Mouse (Mus musculus) right cerebral cortex, postnatal 25 days (tissue): ENCODE results near the gene Recql5.

Experiments used
- DNase-seq: peaks from one replicate; pipeline ENCODE4 v3.0.0; 2022

The Recql5 gene

DNA sequence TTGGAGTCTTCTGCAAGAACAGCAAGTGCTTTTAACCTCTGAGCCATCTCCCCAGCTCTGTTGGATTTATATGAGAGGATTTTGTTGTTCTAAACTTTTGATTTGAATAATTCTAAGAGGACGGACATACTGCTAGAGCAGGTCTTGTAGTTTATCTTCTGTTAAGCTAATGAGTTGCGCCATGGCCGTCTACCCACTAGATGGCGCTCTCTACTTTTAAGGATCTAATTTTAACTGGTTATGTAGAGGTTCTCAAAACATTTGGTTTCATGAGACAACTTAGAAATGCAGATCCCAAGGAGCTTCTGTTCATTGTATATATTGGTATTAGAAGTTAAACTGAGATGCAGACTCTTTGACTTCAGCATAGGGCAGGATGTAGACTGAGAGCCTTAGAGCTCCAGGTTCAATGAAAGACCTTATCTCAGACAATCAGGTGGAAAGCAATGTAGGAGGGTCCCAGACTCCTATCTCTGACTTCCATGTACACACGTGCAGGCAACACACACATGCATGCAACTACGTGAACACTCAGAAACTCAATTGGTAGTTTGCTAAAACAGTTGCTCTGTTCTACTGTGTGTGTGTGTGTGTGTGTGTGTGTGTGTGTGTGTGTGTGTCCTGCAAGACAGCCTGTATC lies 6.5 kb upstream of the Recql5 start:
- DNase-seq, result no peak

DNA sequence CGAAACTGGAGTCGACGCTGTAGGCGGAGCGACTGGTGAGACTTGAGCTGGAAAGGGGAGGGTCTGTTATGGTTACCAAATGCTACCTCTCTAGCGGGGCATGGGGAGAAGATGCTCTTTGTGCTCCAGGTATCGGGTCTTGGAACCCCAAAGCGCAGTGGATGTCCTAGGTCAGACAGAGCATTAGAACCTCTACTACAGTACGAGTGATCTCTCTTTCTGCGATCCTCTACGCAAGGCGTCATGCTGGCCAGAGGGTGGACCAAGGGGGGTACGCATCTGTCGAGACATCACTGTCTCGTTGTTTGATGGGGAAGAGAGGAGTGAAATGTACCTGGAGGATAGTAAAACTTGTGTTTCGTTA lies 452 bp upstream of the Recql5 start:
- no peak for DNase-seq

DNA sequence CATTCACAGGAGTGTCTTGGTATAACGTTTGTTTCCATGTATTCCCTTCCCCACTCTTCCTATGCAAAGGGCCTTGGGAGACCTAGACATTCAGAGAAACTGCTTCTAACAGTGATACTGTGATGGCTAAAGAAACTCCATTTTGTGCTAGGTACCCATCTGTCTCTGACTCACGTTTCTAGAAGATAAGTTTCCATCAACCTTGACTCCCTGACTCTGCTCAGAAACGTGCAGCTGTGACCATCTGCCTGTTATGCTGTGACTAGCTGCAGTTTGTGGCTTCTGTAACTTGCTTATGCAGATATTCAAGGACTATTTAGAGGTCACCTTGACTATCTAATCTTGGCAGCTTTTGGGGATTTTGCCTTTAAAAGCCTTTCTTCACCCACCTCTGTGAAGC lies 2.0 kb downstream of the Recql5 start:
- no peak for DNase-seq

DNA sequence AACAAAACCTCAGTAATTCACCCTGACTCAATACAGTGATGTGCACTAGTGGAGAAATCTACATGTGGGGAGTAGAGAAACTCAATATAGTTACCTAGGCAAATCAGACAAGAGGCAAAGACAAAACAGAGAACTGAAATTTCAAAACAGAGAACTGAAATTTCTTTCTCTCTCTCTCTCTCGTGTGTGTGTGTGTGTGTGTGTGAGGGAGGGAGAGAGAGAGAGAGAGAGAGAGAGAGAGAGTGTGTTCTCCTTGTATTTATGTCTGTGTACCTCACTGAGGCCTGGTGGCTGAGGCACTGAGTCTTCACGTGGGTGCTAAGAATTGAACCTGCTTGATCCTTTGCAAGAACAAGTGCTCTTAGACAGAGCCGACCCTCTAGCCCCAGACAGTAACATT lies 3.5 kb downstream of the Recql5 start:
- DNase-seq, result no peak

DNA sequence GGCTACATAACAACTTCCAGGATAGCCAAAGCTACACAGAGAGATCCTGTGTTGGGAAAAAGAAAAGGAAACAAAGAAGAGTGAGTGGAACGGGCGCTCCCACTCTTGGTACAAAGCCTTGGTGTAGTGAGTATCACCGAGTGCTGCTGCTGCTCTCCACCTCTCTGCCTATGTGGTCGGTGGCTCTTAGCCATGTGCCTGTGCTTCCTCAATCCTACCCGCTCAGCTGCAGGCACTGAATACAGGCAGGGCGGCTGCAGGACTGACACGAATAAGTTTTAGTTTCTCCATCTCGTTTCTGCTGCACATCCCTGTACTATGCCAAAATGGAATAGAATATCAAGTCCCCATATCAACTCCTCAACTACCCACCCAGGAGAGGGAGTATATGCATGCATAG lies 4.2 kb downstream of the Recql5 start:
- no peak for DNase-seq

DNA sequence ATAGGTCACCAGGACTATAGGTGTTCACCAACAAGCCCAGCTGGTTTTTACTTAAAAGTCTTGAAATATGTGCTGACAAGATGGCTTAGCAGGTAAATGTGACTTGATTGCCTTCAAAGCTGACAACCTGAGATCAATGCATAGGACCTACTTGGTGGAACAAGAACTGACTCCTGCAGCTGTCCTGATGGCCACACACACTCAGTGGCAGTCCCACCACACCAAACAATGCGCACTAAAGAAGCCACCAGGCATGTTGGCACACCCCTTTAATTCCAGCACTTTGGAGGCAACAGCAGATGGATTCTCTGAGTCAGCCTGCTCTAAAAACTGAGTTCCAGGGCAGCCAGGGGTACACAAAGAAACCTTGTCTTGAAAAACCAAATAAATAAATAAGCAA lies 11.3 kb downstream of the Recql5 start:
- no peak for DNase-seq

DNA sequence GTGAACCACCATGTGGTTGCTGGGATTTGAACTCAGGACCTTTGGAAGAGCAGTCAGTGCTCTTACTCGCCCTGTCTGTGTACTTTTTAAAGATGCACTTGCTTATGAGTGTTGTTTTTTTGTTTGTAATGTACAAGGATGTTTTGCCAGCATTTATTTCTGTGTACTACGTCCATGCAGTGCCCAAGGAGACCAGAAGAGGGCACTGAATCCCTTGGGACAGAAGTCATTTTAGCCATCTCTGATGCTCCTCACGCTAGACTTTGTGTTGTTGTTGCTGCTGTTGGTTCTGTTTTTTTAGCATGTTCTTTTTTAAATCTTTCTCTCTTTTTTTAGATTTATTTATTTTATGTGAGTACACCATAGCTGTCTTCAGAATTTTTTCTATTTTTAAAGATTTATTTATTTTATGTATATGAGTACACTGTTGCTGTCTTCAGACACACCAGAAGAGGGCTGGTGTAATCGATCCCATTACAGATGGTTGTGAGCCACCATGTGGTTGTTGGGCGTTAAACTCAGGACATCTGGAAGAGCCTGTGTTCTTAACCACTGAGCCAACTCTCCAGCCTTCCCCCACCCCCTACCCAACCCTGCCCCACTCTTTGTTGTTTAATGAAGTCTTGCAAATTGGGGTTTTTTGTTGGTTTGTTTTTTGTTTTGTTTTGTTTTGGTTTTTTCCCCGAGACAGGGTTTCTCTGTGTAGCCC lies 13.0 kb downstream of the Recql5 start:
- DNase-seq, result no peak

DNA sequence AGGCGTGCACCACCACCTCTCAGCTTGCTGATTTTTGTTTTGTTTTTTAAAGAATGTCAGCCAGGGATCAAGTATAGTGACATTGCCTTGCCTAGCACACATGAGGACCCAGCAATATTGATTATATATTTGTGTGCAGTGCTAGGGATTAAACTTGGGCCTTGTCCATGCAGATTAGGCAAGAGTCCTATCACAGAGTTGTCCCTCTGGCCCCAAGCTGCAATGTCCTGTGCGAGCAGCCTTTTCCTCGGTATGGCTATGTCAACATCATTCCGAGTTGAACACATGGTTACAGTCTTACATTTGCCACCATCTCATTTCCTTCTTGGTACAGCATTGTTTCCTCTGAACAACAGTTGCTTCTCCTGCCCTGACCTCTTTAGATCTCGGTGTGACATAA lies 14.2 kb downstream of the Recql5 start:
- no peak for DNase-seq

DNA sequence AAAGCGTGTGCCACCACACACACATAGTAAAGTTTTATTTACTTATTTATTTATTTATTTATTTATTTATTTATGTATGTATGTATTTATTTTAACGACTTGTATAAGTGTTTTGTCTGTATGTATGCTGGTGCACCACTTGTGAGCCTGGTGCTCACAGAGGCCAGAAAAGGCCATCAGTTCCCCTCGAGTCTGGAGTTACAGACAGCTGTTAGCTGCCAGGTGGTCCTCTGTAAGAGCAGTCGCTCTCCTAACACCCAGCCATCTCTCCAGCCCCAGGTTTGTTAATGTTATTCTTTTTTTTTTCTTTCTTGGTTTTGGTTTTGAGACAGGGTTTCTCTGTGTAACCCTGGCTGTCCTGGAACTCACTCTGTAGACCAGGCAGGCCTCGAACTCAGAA lies 14.6 kb downstream of the Recql5 start:
- DNase-seq, result no peak

DNA sequence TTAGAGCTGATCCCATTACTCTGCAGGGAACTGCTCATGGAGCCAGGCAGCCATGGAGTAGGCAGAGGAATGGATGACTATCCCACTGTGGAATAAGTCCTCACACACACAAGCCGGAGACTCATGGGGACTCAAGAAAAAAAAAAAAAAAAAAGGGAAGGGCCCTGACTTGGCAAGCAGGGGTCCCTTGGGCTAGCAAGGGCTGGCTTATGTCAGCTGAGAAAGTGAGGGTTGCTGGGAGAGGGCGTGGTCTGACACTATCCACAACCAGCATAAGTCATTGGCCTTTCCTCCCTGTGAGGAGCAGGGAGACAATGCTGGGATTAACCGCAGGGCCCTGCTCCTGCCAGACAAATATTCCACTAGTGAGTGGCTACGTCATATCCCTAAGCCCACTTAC lies 16.7 kb downstream of the Recql5 start:
- no peak for DNase-seq

DNA sequence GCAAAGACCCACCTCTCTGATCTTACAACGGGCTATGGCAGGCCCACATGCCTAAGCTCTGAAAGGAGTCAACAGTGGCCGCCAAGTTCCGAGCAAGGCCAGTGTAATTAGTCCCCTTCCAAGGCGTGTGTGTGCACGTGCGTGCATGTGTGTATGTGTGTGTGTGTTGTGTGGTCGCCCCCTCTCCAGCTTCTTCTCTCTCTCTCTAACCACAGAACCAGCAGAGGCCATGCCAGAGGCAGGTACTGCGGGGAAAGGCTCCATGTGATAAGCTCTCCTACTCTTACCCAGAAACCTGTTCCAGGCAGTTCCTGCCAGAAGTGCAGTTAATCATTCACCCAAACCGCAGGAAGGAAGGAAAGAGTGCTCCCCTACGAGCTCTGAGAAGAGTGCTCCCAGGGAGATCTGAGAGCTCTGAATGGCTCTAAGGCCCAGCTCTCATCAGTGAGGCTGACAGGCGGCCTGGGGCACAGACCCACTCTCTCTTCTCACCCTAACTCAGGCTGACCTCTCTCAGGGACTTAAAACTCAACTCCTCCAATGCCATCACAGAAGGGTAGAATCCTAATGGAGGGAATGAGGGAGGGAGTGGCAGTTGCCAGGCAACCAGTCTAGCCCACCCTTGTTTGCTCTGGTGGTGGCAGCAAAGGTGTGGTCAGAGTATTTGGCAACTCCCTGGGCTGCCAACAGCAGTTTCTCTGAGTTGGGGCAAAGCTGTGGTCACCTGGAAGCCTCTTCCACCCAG lies 21.5 kb downstream of the Recql5 start, which contains the start of gene Smim6:
TSS of gene Smim6 (plus strand) at position 386 of the 745 bp plus-strand sequence.
- DNase-seq, result no peak

DNA sequence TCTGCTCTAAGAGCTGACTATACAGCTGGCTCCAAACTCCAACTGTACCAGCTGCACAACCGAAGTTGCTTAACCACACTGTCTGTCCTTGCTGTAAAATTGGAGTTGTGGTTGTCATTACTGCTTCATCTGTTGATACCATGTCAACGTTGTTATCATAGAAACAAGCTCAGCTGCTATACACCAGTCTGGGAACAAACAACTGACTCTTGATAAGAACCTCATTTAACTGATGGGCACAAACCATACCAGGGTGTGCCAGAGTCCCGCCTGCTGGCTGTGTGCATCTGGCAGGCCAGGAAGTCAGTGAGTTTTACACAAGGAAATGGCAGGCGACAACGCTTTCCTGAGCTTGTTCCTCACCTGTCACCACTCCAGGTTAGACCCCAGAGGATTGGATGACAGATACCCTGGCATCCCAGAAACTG lies 22.1 kb downstream of the Recql5 start:
- DNase-seq, result no peak

DNA sequence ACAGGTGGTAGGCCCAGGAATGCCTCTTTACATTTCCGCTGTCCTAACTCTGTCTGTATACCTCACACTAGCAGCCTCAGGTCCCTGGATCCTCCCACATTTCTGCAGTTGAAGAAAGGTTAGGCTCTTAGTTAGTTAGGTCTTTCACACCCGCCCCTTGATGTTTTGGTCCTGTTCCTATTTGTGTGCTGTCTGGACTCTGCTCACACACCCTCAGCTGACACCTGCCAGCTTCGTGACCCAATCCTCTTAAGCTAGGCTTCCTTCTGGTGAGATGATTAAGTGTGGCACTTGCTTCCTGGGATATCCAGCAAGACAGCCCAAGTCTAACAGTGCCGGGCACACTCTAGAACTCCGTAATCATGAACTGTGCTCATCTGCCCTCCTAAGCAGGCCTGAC lies 26.8 kb downstream of the Recql5 start:
- DNase-seq, result no peak

DNA sequence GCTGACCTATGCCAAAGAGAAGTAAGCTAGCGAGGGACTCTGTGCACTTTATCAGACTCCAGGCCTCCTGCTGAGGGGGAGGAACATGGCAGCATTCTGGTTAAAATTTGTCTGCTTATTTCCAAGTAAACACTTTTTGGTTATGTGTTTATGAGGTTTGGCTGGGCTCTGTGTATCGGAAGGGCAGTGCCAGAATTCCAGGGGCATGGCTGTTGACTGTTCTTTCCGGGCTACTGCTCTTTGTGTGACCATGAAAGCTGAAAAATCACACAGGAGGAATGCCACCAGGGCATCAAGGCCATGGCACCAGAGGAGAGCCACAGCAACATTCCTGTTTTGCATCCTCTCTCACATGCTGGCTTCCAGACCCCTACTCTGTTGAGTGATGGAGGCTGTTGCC lies 27.2 kb downstream of the Recql5 start:
- no peak for DNase-seq

DNA sequence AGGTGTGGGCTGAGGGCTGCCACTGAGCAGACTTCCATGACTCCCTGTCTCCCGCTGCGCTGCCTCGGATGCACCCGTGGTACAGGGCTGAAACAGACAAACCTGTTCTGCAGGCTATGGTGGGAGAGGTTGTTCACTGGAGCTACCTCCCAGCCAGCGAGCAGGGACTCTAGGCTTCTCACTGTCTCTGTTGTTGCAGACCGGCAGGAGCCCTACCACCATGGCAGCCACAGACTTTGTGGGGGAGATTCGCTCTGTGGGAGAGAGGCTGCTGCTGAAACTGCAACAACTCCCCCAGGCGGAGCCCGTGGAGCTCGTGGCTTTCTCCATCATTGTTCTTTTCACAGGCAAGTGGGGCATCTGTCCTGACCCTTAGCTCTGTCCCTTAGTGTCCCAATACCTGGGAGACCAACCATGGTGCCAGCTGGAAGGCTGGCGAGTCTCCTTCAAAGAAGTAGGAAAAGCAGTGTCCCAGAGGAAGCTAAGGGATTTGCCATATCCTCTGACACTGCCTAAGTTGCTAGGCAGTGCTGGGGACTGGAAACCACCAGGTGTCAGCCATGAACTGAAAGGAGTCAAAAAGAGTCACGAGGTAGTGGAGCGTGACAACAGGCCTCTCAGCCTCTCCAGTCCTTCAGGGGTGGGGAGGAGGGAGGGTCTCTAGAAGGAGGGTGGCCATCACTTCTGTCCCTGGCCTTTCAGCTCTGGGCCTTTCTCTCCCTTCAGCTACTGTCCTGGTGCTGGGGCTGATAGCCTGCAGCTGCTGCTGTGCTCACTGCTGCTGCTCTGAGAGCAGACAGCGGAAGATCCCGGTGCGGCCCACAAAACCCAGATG lies 28.1 kb downstream of the Recql5 start:
- DNase-seq, result no peak

DNA sequence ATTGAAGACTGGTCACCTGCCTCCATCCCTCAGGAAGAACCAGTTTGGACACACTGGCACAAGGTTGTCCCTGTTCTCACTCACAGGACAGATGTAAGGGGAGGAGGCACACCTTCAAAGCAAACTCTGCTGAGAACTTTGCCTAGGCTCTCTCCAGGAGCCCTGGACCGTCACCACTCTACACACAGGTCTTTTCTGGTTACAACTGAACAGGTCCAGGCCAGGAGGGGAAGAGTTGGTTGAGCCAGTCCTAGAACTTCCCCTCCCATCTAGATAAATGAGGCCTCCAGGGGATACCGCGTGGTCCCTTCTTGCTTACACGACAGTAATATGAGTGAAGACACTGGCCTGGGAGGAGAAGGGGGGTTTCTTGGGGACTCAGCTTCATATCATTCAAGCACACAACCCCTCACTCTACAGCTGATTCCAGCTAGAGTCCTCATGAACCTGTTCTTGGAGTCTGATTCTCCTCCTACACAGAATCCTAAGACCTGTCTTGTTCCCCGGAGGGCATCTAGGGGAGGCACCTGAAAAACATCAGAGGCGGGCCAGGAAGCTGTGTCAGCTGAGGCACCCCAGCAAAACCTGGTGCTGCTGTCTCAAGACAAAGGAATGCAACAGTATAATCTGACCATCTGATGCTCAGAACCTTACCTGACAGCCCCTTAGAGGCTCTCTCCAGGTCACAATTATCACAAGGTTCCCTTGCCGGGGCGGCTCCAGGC lies 28.9 kb downstream of the Recql5 start:
- no peak for DNase-seq

DNA sequence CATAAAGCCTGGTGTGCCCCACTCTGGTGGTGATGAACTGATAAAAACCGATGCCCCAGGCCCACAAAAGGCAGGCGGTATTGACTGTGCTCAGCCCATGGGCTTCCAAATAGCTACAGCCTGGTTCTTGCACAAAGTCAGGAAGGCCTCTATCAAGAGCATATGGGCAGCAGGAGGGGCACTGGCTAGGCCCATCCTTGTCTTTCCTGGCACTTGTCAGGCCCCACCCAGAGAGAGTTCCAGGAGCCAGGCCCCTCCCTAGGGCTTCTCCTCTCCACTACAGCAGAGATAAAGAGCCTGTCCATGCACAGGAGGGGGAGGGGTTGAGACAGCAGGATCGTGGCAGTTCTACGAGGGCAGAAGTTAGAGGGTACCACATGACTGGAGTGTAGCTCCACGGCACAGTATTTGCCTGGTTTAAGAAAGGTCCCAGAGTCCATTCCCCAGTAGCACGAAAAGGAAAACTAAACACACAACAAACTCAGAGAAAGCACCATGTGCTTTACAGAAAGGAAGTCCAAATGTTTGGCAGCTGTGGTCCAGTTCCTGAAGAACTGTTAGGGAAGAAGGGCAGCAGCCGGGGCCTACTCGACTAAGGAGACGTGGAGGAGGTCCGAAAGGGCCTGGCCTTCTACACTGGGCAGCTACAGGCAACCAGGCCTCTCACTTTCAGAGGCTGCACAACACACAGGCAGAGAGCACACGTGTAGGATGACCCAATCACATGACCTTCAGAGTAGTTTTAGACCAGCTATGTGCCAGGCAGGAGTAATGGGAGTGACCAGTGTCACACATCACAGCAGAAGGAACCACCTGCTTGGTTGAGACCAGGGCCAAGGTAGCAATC lies 29.7 kb downstream of the Recql5 start:
- no peak for DNase-seq

DNA sequence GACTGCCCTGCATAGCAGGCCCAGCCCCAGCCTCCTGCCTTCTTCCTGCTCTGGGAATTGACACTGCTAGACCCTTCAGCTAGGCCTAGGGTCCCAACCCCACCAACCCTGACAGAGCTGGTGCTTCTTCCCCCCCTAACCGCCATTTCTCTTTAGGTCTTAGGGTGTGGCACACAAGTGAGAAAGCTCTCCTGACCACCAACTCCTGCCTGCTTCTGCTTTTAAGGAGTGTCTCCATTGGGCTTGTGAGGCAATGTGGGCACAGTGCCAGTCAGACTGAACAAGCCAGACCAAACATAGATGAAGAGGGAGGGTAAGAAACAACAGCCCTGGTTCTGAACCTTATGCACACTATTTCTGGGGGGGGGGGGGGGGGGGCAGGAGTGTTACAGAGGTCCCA lies 30.4 kb downstream of the Recql5 start:
- DNase-seq, result no peak

DNA sequence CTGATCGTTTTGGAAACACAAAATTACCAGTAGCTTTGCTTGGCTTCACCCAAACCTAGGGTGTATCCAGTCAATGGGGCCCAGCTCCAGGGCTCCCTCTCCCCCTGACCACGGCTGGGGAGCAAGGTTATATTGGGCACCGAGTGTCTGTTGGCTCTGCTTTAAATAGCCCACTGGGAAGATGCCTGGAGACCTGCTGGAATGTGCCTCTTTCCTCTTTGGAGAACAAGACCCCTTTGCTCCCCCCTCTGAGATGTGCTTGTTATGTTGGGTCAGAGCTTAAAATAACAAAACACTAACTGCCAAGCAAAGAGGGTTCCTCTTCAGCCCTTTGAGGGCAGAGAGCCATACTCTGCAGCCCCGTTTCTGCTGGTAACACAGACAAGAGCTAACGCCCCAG lies 31.1 kb downstream of the Recql5 start:
- DNase-seq, result no peak

DNA sequence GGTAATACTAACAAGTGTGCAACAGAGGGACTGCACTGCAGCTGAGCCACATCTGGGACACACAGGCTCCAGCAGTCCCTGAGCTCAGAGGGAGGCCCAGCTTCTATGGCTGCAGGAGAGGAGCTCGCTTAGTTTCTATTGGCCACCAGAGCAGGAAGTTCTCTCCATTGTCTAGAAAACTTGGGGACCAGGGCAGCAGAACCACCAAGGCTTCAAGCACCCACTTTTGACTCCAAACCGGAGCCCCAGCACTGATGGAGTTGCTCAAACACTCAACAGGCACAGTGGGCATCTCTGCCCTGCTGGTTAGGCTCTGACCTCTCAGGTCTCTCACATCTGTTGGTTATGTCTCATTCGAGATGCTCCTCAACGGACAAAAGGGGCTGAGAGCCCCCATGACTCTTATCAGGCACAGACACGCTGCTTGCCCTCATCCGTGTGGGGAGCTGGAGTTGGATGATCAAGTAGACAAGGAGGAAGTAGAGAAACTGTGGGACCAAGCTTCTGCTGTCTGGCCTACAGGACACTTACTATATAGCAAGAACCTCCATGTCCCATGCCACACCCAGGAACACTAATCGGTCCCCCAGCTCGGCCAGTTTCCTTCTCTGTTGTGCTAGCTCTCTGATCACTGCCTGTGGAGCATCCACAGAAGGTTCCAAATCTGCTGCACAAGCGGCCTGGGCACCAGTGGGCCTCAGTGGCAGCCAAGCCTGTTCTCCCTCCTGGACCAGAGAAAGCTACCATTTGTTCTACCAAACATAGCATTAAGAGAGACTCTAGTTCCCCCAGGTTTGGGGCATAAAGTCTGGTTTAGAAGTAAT lies 31.7 kb downstream of the Recql5 start:
- no peak for DNase-seq
